Mouse (Mus musculus): ENCODE data around the gene Invs. TPM values are rescaled to one million over a fixed set of nuclear protein-coding genes. Genes with fewer than 3 reads are reported as not detected.
A peak's percentile ranks its signal among the peaks of the same experiment; 100 is the strongest.

The Invs gene
- total RNA-seq (2012; rRNA removed) (1.9 and 2.7 TPM in 2 replicates), polyA plus RNA-seq (2012; ENCODE audit: insufficient read depth in 1 of 2, insufficient read length in 2 of 2, low read depth in 1 of 2, low replicate concordance in 2 of 2, missing spikeins in 1 of 2) (1 to 10 TPM in 1 of 2 experiments, not detected in 1; 2.5 TPM)

DNA sequence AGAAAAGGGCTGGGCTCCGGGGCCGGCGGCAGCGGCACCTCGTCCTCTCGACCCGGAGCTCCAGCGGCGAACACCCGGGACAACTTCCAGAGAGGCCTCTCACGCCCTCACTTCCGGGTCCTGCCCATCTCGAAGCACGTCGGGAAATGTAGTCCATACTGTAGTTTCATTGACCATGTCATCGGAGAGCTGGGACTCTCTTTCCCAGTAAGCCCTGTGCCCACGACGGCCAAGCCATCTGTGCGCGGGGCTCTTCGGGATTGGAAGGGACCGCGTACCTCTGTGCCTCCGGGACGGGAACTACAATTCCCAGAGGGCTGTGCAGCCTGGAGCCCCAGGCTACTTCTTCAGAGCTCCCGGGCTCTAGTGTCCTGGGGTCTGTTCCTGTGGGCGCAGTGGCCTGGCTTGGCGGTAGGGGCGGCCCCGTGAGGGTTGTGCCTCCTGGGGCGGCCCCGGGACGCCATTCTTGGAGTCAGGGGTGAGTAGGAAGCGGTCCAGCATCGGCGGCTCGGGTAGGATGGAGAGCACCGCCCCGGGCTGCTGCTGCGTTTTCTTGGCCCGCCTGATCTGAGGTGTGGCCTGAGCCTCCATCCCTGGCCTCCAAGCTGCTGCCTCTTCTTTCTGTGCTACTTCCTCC lies at the start of gene Invs, which contains the start of gene Erp44:
Invs (plus strand) TSS at position 263 of the 637 bp plus-strand sequence.
Erp44 (minus strand) TSS at position 61 of the 637 bp plus-strand sequence.
- Histone ChIP-seq H3K27ac (ENCODE audit: control insufficient read depth, low read depth, low read length) (peak within 1 kb of the TSS; percentile 44), H3K4me3 (ENCODE audit: control insufficient read depth in 1 of 2, insufficient read depth in 1 of 2, low read depth in 2 of 2, low read length in 2 of 2) (peak within 1 kb of the TSS; percentile 81 to 97), H3K79me2 (ENCODE audit: control insufficient read depth, insufficient read depth, low read length, poor library complexity) (peaks cover 27% of the 10 kb centered on the region), H3K4me1 (ENCODE audit: control insufficient read depth in 1 of 2, insufficient read depth in 2 of 2, low read length in 2 of 2) (peaks cover 6 to 8% of the 10 kb centered on the region in 2 experiments), H3K9ac (ENCODE audit: control insufficient read depth, low read depth, low read length, poor library complexity, severe bottlenecking) (peak within 1 kb of the TSS; percentile 88), H3K27me3 (ENCODE audit: control insufficient read depth in 1 of 2, insufficient read depth in 2 of 2, low read length in 2 of 2) (no peaks in the 10 kb centered on the region), H3K9me3 (replicated peaks; ENCODE audit: insufficient read depth, low read length) (no peaks in the 10 kb centered on the region), H3K36me3 (ENCODE audit: control insufficient read depth in 1 of 2, insufficient read depth in 2 of 2, low read length in 2 of 2) (peaks cover 0 to 11% of the 10 kb centered on the region in 2 experiments; a peak in 2 of 4 replicates)
- peak; percentile 98 for DNase-seq (ENCODE audit: low read depth, low spot score)
- TF ChIP-seq MAZ (IDR thresholded peaks at IDR 0.05; ENCODE audit: low read depth, low read length) (no peak), TAL1 (IDR thresholded peaks at IDR 0.05; ENCODE audit: low read length) (no peak), E2F4 (IDR thresholded peaks at IDR 0.05; ENCODE audit: borderline replicate concordance, low read depth, low read length) (no peak), USF2 (IDR thresholded peaks at IDR 0.05; ENCODE audit: borderline replicate concordance in 1 of 2, insufficient read depth in 1 of 2, low read depth in 1 of 2, low read length in 2 of 2) (no peak), POLR2A (IDR thresholded peaks at IDR 0.05; ENCODE audit: control insufficient read depth in 1 of 2, insufficient read depth in 1 of 2, low read depth in 1 of 2, low read length in 2 of 2, poor library complexity in 1 of 2) (peak; percentile 50 to 79), USF1 (IDR thresholded peaks at IDR 0.05; ENCODE audit: low read depth, low read length) (peak; percentile 21; the same call in 1 of the 2 replicates), HCFC1 (IDR thresholded peaks at IDR 0.05; ENCODE audit: low read depth, low read length) (peak; percentile 96), ETS1 (IDR thresholded peaks at IDR 0.05; ENCODE audit: low read depth, low read length) (no peak), MEF2A (IDR thresholded peaks at IDR 0.05; ENCODE audit: extremely low read depth, insufficient replicate concordance, low read depth, low read length, poor library complexity, severe bottlenecking) (no peak), CTCF (IDR thresholded peaks at IDR 0.05 in 2 of 3, conservative IDR thresholded peaks at IDR 0.05 in 1 of 3; ENCODE audit: control insufficient read depth in 1 of 3, insufficient read depth in 1 of 3, low read depth in 2 of 3, low read length in 3 of 3, poor library complexity in 1 of 3, severe bottlenecking in 1 of 3) (no peak), CHD2 (IDR thresholded peaks at IDR 0.05; ENCODE audit: low read length) (no peak), UBTF (IDR thresholded peaks at IDR 0.05; ENCODE audit: borderline replicate concordance, insufficient read depth, low read depth, low read length) (no peak), MAX (IDR thresholded peaks at IDR 0.05; ENCODE audit: low read length) (peak; percentile 35; the same call in 1 of the 2 replicates), TCF12 (IDR thresholded peaks at IDR 0.05; ENCODE audit: low read depth, low read length) (peak; percentile 47; the same call in 1 of the 2 replicates), RAD21 (IDR thresholded peaks at IDR 0.05; ENCODE audit: low read depth, low read length) (no peak), TBP (IDR thresholded peaks at IDR 0.05; ENCODE audit: low read depth, low read length) (peak; percentile 69), SMC3 (IDR thresholded peaks at IDR 0.05; ENCODE audit: low read depth, low read length) (no peak), MAFK (IDR thresholded peaks at IDR 0.05; ENCODE audit: borderline replicate concordance, low read depth, low read length) (no peak), MXI1 (IDR thresholded peaks at IDR 0.05; ENCODE audit: low read depth, low read length) (no peak), ZC3H11A (IDR thresholded peaks at IDR 0.05; ENCODE audit: low read depth, low read length) (no peak), SIN3A (IDR thresholded peaks at IDR 0.05; ENCODE audit: low read length) (peak; percentile 94), CHD1 (IDR thresholded peaks at IDR 0.05; ENCODE audit: low read depth, low read length) (no peak), EP300 (IDR thresholded peaks at IDR 0.05; ENCODE audit: low read depth in 1 of 2, low read length in 2 of 2) (no peak), KAT2A (conservative IDR thresholded peaks at IDR 0.05; ENCODE audit: low read depth, low read length) (peak; percentile 98), ZMIZ1 (IDR thresholded peaks at IDR 0.05; ENCODE audit: low read depth, low read length) (no peak), GABPA (IDR thresholded peaks at IDR 0.05; ENCODE audit: low read depth, low read length) (no peak), MYB (IDR thresholded peaks at IDR 0.05; ENCODE audit: low read depth, low read length) (no peak), NELFE (IDR thresholded peaks at IDR 0.05; ENCODE audit: low read depth, low read length) (peak; percentile 57), BHLHE40 (IDR thresholded peaks at IDR 0.05; ENCODE audit: borderline replicate concordance, low read depth, low read length) (no peak), ELF1 (IDR thresholded peaks at IDR 0.05; ENCODE audit: low read depth, low read length) (peak; percentile 98), GATA1 (IDR thresholded peaks at IDR 0.05; ENCODE audit: low read depth, low read length) (no peak), ZNF384 (IDR thresholded peaks at IDR 0.05; ENCODE audit: low read depth, low read length) (no peak), JUND (IDR thresholded peaks at IDR 0.05; ENCODE audit: low read depth, low read length) (no peak), POLR2AphosphoS5 (IDR thresholded peaks at IDR 0.05; ENCODE audit: borderline replicate concordance, low read depth, low read length) (no peak), ZKSCAN1 (IDR thresholded peaks at IDR 0.05; ENCODE audit: low read depth, low read length) (no peak), POLR2AphosphoS2 (IDR thresholded peaks at IDR 0.05; ENCODE audit: low read length) (0 out of 2 replicates have a peak, but pooled peaks have one; percentile 28)
